Mouse (Mus musculus): ENCODE results near the gene Itga7. TPM values are rescaled to one million over a fixed set of nuclear protein-coding genes. Genes with fewer than 3 reads are reported as not detected.

Gene Itga7
- polyA plus RNA-seq, 1 experiment from 2014 or later: 3.7 TPM

DNA sequence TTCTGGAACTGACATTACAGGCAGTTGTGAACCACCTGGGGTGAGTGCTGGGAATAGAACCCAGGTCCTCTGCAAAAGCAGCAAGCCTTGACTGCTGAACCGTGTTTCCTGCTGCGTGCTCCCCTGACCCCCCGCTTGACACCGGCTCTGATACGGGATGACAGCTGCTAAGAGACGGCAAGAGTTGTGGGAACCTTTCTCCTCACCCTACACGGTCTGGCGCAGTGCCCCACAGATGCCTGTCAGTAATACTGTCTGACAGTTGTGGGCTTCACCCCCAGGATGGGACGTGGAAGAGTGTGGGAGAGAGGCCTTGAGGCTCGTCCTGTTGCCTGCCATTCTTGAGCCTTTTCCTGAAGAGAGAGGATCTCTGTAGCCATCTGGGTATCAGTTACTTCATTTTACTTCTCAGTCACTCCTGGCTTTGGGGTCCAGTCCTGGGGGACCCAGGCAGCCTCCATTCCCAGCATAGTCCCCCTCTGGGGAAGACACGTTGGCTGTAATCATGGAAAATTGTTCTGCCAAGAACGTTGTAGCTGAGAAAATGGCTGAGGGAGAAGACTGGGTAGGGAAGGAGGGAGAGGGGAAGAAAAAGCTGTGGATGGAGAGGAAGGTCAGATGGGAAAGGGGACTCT is 4.3 kb downstream of the Itga7 start:
- Histone ChIP-seq H3K9ac (ENCODE audit: low read length) (no peak overlapping the region), H3K36me3 (ENCODE audit: control insufficient read depth, insufficient read depth, low read length) (no peaks in the 10 kb centered on the region), H3K4me2 (ENCODE audit: low read length) (no peak overlapping the region), H3K9me3 (ENCODE audit: control insufficient read depth, low read length) (no peaks in the 10 kb centered on the region), H3K4me3 (ENCODE audit: control insufficient read depth in 1 of 2, insufficient read depth in 1 of 2, low read depth in 1 of 2, low read length in 2 of 2) (no peak overlapping the region), H3K27ac (replicated peaks in 1 of 2; ENCODE audit: control insufficient read depth in 1 of 2, insufficient read depth in 1 of 2, low read depth in 2 of 2, low read length in 2 of 2) (no peak overlapping the region), H3K4me1 (ENCODE audit: control insufficient read depth in 2 of 2, insufficient read depth in 2 of 2, low read length in 2 of 2) (peaks cover 10 to 18% of the 10 kb centered on the region in 2 experiments), H3K27me3 (ENCODE audit: control insufficient read depth, insufficient read depth, low read length) (peaks cover 28% of the 10 kb centered on the region)
- no peak for ATAC-seq (ENCODE audit: insufficient number of reproducible peaks, insufficient read depth, low FRiP score, low read depth)
- 62% methylated on average over 12 of the region's 12 CpGs for WGBS

DNA sequence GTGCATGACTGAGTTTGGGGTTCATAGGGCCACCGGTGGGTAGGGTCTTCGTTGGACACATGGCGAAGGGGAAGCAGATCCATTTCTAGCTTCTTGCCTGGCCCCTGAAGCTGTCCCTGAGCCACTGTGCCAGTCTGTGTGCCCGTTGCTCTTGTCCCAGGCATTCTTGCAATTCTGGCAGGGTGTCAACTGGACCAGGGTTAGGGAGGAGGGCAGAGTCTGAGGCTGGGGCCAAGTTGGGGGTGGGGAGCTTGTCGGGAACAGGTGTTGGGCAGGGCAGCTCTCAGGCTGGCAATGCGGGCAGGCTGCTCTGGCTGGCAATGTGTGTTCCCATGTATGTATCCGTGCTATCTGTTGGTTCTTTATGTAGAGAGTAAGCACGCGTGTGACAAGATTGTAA is 4.8 kb downstream of the Itga7 start:
- no peaks in the 10 kb centered on the region for H3K9me3 ChIP-seq (ENCODE audit: control insufficient read depth, low read length)
- no peak overlapping the region for H3K4me2 ChIP-seq (ENCODE audit: low read length)
- H3K4me3 ChIP-seq (ENCODE audit: control insufficient read depth in 1 of 2, insufficient read depth in 1 of 2, low read depth in 1 of 2, low read length in 2 of 2): no peak overlapping the region
- ATAC-seq (ENCODE audit: insufficient number of reproducible peaks, insufficient read depth, low FRiP score, low read depth): no peak
- H3K27ac ChIP-seq (replicated peaks in 1 of 2; ENCODE audit: control insufficient read depth in 1 of 2, insufficient read depth in 1 of 2, low read depth in 2 of 2, low read length in 2 of 2): no peak overlapping the region
- 80% methylated on average over 9 of the region's 9 CpGs for WGBS
- H3K4me1 ChIP-seq (ENCODE audit: control insufficient read depth in 2 of 2, insufficient read depth in 2 of 2, low read length in 2 of 2): peaks cover 8 to 12% of the 10 kb centered on the region in 2 experiments; a peak in 3 of 4 replicates
- no peaks in the 10 kb centered on the region for H3K36me3 ChIP-seq (ENCODE audit: control insufficient read depth, insufficient read depth, low read length)
- no peak overlapping the region for H3K9ac ChIP-seq (ENCODE audit: low read length)
- peaks cover 22% of the 10 kb centered on the region for H3K27me3 ChIP-seq (ENCODE audit: control insufficient read depth, insufficient read depth, low read length)

DNA sequence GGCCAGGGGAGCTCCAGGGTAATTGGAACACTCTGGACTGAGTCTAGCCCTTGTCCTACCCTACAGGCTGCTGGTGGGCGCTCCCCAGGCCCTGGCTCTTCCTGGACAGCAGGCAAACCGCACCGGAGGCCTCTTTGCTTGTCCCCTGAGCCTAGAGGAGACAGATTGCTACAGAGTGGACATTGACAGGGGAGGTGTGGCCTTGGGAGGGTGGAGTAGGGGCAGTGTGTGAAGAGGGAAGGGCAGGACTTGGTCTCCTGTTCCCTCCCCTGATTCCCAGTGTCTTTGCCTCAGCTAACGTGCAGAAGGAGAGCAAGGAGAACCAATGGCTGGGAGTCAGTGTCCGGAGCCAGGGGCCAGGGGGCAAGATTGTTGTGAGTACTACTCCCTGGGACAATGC is 5.4 kb downstream of the Itga7 start:
- Histone ChIP-seq H3K9me3 (ENCODE audit: control insufficient read depth, low read length) (no peaks in the 10 kb centered on the region), H3K4me2 (ENCODE audit: low read length) (no peak overlapping the region), H3K4me3 (ENCODE audit: control insufficient read depth in 1 of 2, insufficient read depth in 1 of 2, low read depth in 1 of 2, low read length in 2 of 2) (no peak overlapping the region), H3K27ac (replicated peaks in 1 of 2; ENCODE audit: control insufficient read depth in 1 of 2, insufficient read depth in 1 of 2, low read depth in 2 of 2, low read length in 2 of 2) (no peak overlapping the region), H3K4me1 (ENCODE audit: control insufficient read depth in 2 of 2, insufficient read depth in 2 of 2, low read length in 2 of 2) (peaks cover 5 to 9% of the 10 kb centered on the region in 2 experiments; a peak in 3 of 4 replicates), H3K9ac (ENCODE audit: low read length) (no peak overlapping the region), H3K36me3 (ENCODE audit: control insufficient read depth, insufficient read depth, low read length) (no peaks in the 10 kb centered on the region), H3K27me3 (ENCODE audit: control insufficient read depth, insufficient read depth, low read length) (peaks cover 19% of the 10 kb centered on the region)
- 54% methylated on average over 5 of the region's 5 CpGs for WGBS
- ATAC-seq (ENCODE audit: insufficient number of reproducible peaks, insufficient read depth, low FRiP score, low read depth): no peak

DNA sequence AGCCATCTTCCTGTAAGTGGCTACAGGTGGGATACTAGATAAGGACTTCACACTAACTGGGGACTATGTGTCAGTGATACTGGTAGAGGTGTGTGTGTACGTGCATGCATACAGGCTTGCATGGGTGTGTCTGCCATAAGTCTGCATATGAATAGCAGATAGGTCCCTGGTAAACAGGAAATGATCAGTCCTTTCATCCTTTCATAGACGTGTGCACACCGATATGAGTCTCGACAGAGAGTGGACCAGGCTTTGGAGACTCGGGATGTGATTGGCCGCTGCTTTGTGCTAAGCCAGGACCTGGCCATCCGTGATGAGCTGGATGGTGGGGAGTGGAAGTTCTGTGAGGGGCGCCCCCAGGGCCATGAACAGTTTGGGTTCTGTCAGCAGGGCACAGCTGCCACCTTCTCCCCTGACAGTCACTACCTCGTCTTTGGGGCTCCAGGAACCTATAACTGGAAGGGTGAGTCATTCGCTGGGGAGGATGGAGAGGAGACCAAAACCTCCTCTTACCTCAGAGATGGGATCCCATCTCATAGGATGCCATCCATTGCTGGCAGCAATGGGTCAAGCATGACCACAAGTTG is 7.0 kb downstream of the Itga7 start:
- Histone ChIP-seq H3K27me3 (ENCODE audit: control insufficient read depth, insufficient read depth, low read length) (peaks cover 3% of the 10 kb centered on the region), H3K4me1 (ENCODE audit: control insufficient read depth in 2 of 2, insufficient read depth in 2 of 2, low read length in 2 of 2) (no peaks in the 10 kb centered on the region; a peak in 1 of 4 replicates), H3K4me2 (ENCODE audit: low read length) (no peak overlapping the region), H3K27ac (replicated peaks in 1 of 2; ENCODE audit: control insufficient read depth in 1 of 2, insufficient read depth in 1 of 2, low read depth in 2 of 2, low read length in 2 of 2) (no peak overlapping the region), H3K36me3 (ENCODE audit: control insufficient read depth, insufficient read depth, low read length) (no peaks in the 10 kb centered on the region), H3K9ac (ENCODE audit: low read length) (no peak overlapping the region), H3K9me3 (ENCODE audit: control insufficient read depth, low read length) (no peaks in the 10 kb centered on the region), H3K4me3 (ENCODE audit: control insufficient read depth in 1 of 2, insufficient read depth in 1 of 2, low read depth in 1 of 2, low read length in 2 of 2) (no peak overlapping the region)
- 74% methylated on average over 10 of the region's 10 CpGs for WGBS
- no peak for ATAC-seq (ENCODE audit: insufficient number of reproducible peaks, insufficient read depth, low FRiP score, low read depth)

DNA sequence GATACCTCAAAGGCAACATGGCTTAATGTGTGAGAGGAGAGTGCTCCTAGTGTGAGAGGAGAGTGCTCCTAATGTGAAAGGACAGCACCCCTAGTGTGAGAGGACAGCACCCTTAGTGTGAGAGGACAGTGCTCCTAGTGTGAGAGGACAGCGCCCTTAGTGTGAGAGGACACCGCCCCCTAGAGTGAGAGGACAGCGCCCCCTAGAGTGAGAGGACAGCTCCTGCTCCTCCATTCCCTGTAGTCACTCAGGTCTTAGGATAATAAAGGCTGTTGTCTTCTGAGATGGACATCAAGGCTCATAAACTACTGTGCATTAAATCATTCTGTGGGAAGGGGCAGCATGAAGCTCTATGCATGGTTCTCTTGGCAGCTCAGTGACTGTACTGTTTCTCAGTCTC is 12.1 kb downstream of the Itga7 start:
- 35% methylated on average over 3 of the region's 3 CpGs for WGBS
- no peak overlapping the region for H3K27ac ChIP-seq (replicated peaks in 1 of 2; ENCODE audit: control insufficient read depth in 1 of 2, insufficient read depth in 1 of 2, low read depth in 2 of 2, low read length in 2 of 2)

DNA sequence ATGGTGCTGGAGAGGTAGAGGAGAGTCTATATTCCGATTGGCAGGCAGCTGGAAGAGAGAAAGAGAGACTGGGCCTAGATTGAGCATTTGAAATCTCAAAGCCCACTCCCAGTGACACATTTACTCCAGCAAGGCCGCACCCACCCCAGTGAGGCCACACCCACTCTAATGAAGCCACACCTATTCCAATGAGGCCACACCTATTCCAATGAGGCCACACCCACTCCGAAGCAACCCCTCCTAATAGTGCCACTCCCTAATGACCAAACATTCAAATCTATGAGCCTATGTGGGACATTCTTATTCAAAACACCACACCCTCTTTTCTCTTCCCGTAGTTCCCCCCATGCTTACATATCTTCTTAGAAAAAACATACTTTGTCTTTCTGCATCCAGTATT is 13.9 kb downstream of the Itga7 start:
- H3K4me2 ChIP-seq (ENCODE audit: low read length): no peak overlapping the region
- H3K9me3 ChIP-seq (ENCODE audit: control insufficient read depth, low read length): no peaks in the 10 kb centered on the region
- no peaks in the 10 kb centered on the region for H3K27me3 ChIP-seq (ENCODE audit: control insufficient read depth, insufficient read depth, low read length)
- no peak overlapping the region for H3K9ac ChIP-seq (ENCODE audit: low read length)
- no peak for ATAC-seq (ENCODE audit: insufficient number of reproducible peaks, insufficient read depth, low FRiP score, low read depth)
- H3K27ac ChIP-seq (replicated peaks in 1 of 2; ENCODE audit: control insufficient read depth in 1 of 2, insufficient read depth in 1 of 2, low read depth in 2 of 2, low read length in 2 of 2): no peak overlapping the region
- no peaks in the 10 kb centered on the region for H3K4me1 ChIP-seq (ENCODE audit: control insufficient read depth in 2 of 2, insufficient read depth in 2 of 2, low read length in 2 of 2)
- no peaks in the 10 kb centered on the region for H3K36me3 ChIP-seq (ENCODE audit: control insufficient read depth, insufficient read depth, low read length)
- no peak overlapping the region for H3K4me3 ChIP-seq (ENCODE audit: control insufficient read depth in 1 of 2, insufficient read depth in 1 of 2, low read depth in 1 of 2, low read length in 2 of 2)
- 82% methylated on average over 4 of the region's 4 CpGs for WGBS

More for the DNA sequence above, 12.1 kb downstream of the Itga7 start:
- Histone ChIP-seq H3K4me3 (ENCODE audit: control insufficient read depth in 1 of 2, insufficient read depth in 1 of 2, low read depth in 1 of 2, low read length in 2 of 2) (no peak overlapping the region), H3K9me3 (ENCODE audit: control insufficient read depth, low read length) (no peaks in the 10 kb centered on the region), H3K27me3 (ENCODE audit: control insufficient read depth, insufficient read depth, low read length) (no peaks in the 10 kb centered on the region), H3K4me1 (ENCODE audit: control insufficient read depth in 2 of 2, insufficient read depth in 2 of 2, low read length in 2 of 2) (no peaks in the 10 kb centered on the region), H3K4me2 (ENCODE audit: low read length) (no peak overlapping the region), H3K9ac (ENCODE audit: low read length) (no peak overlapping the region), H3K36me3 (ENCODE audit: control insufficient read depth, insufficient read depth, low read length) (no peaks in the 10 kb centered on the region)
- no peak for ATAC-seq (ENCODE audit: insufficient number of reproducible peaks, insufficient read depth, low FRiP score, low read depth)

DNA sequence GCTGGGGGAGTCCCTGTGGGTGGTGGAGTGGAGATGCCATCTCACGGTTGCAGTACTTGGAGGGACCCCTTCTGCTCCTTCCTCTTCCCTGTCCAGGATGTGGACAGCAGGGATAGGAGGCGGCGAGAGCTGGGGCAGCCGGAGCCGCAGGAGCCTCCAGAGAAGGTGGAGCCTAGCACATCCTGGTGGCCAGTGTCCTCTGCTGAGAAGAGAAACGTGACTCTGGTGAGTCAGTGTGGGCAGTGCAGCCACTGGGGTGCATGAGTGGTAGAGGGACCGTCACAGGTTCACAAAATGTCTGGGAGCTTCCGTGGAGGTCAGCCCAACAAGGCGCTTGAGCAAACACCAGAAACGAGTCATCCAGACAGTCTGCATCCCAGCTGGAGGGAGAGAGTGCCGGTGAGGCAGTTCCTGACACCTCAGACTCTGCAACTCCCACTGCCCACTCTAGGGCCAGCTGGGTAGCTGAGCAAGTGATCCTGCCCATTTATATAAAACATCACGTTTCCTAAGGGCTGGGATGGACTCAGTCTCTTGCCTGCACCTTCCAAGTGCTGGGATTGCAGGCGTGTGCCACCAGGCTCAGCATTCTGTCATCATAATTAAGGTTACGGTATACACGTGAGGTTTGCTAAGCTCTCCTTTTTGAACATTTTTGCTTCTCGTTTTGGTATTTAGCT is 16.7 kb downstream of the Itga7 start:
- H3K9me3 ChIP-seq (ENCODE audit: control insufficient read depth, low read length): no peaks in the 10 kb centered on the region
- H3K27me3 ChIP-seq (ENCODE audit: control insufficient read depth, insufficient read depth, low read length): no peaks in the 10 kb centered on the region
- H3K9ac ChIP-seq (ENCODE audit: low read length): no peak overlapping the region
- WGBS: 57% methylated on average over 14 of the region's 16 CpGs
- no peak overlapping the region for H3K27ac ChIP-seq (replicated peaks in 1 of 2; ENCODE audit: control insufficient read depth in 1 of 2, insufficient read depth in 1 of 2, low read depth in 2 of 2, low read length in 2 of 2)
- H3K4me1 ChIP-seq (ENCODE audit: control insufficient read depth in 2 of 2, insufficient read depth in 2 of 2, low read length in 2 of 2): no peaks in the 10 kb centered on the region
- H3K4me2 ChIP-seq (ENCODE audit: low read length): no peak overlapping the region
- no peaks in the 10 kb centered on the region for H3K36me3 ChIP-seq (ENCODE audit: control insufficient read depth, insufficient read depth, low read length)
- no peak overlapping the region for H3K4me3 ChIP-seq (ENCODE audit: control insufficient read depth in 1 of 2, insufficient read depth in 1 of 2, low read depth in 1 of 2, low read length in 2 of 2)
- no peak for ATAC-seq (ENCODE audit: insufficient number of reproducible peaks, insufficient read depth, low FRiP score, low read depth)

Measured in heart, embryonic 14.5 days (tissue).